Mouse (Mus musculus) right cerebral cortex, postnatal 36 days (tissue): ENCODE measurements at regions not wholly inside any gene's neighbourhood (a gene's known extent, or its start where the extent isn't known, plus 50 kb on each side); places are given as distances from the start of the nearest gene placed in this dataset.

Experiments used
- DNase-seq, 2 experiments: peaks; one replicate each; pipeline ENCODE4 v3.0.0; 2022; ENCODE audit warnings: low spot score in 2 of 2, mixed read lengths in 1 of 2

DNA sequence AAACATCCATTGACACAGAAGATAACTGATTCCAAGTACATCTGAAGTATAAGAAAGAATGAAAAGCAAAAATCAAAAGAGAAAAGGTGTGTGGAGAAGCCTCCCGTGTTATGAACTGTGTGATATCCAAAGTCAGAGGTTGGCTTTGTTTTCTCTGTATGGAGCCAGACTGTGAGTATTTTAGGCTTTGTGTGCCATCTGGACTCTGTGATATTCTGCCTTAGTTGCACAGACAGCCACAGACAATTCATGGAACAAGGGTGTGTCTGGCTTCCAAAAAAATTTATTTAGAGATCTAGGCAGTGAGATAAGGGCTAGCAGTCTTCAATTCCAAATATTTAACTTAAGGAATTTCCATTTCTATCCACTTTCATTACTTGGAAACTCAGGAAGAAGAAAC lies 111.5 kb upstream of the Dpp10 start:
- DNase-seq = no peak

DNA sequence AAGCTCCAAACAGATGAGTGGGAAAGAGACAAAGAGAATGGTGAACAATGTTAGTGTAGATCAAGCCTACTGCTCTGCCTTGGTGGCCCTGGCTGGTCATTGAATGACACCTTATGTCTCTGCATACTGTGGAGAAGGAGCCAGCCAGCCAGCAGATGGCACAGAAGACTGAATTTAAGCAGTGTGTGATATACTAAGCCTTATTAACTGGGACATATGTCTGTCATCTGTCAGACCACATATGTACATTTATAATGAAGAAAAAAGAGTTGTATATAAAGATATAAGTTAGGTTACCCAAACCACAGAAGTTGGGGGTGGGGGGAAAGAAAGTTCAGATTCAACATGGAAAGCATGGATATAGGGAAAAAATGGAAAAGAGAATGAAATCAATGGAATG lies 106.7 kb upstream of the Dpp10 start:
- DNase-seq = no peak

DNA sequence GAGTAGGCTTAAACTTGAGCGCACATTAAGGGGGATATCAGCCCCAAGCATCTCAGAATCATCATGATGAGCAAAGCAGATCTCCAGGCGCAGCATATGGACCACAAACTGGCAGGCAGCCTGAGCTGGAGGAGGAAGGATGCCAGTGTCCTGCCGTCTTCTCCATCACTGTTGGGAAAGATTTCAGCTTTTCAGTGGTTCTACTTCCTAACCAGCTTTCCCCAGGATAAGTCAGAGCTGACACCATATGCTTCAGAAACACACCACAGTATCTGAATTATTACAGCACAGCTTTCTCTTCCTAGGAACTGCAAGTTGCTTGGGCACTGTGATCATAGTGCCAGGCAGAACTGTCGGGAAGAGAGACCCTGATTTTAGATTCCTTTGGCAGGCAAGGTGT lies 103.2 kb upstream of the Dpp10 start:
- peak; percentile 29 to 43 for DNase-seq

DNA sequence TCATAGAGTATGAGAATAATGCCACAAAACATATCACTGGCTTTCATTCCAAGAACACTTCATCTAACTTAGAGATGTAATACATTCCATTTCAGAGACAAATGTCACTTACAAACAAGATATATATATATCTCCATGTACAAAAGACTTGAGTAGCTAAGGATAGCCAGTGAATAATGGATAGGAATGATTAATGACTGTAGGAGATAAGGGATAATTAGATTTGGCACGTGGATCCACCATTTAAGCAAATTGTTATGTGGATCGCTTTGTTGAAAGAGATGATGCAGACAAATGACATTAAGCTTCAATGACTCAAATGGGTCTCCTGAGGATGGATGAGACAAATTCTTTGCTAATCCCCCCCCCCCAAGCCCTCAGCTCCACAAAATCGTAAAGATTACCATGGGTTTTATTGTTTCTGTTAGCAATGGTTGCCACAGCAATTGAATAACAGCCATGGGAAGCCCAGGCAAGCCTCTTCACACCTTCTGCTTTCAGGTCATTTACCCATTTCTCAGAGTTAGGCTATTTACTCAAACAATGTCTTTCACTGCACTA lies 59.0 kb upstream of the Dpp10 start:
- no peak for DNase-seq

DNA sequence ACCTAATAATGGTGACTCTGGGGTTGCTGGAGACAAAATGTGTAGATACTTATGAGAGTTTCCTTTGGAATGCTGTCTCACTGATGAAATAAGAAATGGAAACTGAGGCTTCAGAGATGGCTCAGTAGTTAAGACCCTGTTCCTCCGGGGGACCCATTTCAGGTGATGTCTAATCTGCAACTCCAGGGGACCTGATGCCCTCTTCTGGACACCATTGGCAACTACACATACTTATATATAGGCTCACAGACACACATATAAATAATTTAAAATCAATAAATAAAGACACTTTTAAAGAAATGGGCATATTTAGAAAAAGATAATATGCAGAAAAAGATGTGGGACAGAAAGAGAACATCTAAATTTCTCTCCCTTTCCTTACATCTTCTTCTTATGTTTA lies 57.7 kb upstream of the Dpp10 start:
- no peak for DNase-seq
